Mouse (Mus musculus) thymus, postnatal 25 days (tissue): ENCODE measurements at regions not wholly inside any gene's neighbourhood (a gene's known extent, or its start where the extent isn't known, plus 50 kb on each side); places are given as distances from the start of the nearest gene placed in this dataset.

ENCODE experiments used
- DNase-seq: peaks from one replicate; pipeline ENCODE4 v3.0.0; 2022

DNA sequence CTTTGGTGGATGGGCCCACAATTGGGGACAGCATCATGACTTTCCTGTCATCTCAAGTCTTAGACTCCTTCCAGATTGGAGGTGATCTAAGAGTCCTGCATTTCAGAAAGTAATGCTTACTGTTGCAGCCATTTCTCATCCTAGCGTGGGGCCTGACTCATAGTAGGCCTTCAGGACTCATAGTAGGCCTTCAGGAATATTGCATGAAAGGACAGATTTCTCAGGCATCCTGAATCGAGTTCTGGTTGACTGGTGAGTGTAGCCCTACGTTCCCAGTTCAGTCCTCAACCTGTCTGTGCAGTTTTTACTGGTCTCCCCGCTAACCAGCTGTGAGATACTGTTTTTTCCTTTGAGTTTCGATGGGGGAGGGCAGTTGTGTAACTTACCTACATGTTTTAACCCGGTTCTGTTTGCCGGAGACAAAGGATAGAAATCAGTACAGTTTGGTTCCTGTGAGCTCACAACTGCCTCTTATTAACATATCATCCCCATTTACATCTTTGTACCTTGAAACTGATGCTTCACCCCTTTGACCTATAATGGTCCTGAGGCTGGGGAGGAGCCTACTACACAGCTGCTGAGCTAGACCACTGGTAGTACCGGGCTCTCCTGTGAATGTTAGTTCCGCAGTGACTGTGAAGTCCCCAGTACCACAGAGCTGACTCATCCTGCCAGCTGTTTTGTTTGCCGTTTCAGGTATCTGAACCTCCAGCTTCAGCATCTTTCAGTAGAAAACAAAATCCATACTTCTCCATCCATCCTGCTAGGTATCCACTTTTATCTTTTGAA is 1222.2 kb upstream of the A1bg start:
- no peak for DNase-seq

- no peak for DNase-seq
Measured at GRCm38 (mm10) chr15:62139859-62140258, 1217.0 kb upstream of the A1bg start.

- DNase-seq: no peak
Measured at GRCm38 (mm10) chr15:62139192-62139591, 1216.4 kb upstream of the A1bg start.

GRCm38 (mm10) chr15:62138701-62139100 is 1215.9 kb upstream of the A1bg start:
- no peak for DNase-seq

- DNase-seq: no peak
Measured at GRCm38 (mm10) chr15:62136932-62137594, 1214.3 kb upstream of the A1bg start.

DNA sequence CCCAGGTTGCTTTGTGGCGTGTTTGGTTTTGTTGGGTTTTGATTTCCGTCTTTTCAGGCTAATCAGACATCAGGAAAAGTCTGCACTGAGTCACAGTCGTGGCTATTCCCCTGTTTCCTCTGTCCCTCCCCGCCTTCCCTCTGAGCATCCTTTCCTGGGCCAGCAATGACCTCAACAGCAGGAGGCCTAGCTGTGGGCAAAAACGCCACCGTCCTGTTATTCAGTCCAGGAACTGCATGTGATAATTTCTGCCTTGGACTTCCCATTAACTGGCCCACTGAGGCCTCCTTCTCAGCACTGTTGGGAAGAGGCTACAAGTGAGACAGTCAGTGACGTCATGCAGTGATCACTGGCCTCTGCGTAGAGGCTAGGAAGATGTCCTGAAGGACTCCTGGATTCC is 1212.0 kb upstream of the A1bg start:
- no peak for DNase-seq

GRCm38 (mm10) chr15:62134308-62134707 is 1211.5 kb upstream of the A1bg start:
- DNase-seq: no peak

- no peak for DNase-seq
Measured at GRCm38 (mm10) chr15:62132895-62133294, 1210.1 kb upstream of the A1bg start.

DNA sequence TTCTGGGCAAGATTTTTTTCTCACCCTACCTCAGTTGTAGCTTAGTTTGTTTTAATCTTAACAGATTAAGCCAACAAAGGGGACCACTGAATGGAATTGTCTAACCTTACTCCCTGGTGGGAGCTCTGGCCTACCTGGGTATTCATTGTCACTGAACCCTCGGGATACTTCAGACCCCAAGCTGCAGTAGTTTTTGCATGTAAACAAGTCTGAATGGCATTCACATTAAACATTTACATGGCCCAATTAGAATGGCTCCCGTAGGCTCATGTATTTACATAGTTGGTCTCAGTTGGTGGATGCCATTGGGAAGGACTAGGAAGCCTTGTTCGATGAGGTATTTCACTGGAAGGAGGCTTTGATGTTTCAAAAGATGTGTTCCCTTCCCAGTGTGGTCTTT is 1208.9 kb upstream of the A1bg start:
- DNase-seq: no peak

DNA sequence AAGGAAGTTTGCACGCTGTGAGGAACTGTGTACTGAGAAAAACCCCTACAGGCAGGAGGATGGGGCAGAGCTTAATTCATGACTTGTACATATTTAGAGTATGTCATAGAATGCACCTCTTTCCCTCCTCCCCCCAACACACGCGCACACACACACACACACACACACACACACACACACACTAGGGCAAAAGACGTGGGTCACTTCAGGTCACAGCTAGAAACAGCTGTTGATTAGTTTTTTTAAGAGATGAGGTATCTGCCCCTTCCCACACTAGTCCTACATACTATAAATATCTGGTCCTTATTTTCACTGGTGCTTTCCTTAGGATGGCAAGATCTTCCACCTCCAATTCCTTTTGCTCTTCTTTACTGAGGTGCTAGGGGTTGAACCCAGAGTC is 1207.7 kb upstream of the A1bg start:
- no peak for DNase-seq

GRCm38 (mm10) chr15:62128546-62129212 is 1205.9 kb upstream of the A1bg start:
- DNase-seq: no peak

DNA sequence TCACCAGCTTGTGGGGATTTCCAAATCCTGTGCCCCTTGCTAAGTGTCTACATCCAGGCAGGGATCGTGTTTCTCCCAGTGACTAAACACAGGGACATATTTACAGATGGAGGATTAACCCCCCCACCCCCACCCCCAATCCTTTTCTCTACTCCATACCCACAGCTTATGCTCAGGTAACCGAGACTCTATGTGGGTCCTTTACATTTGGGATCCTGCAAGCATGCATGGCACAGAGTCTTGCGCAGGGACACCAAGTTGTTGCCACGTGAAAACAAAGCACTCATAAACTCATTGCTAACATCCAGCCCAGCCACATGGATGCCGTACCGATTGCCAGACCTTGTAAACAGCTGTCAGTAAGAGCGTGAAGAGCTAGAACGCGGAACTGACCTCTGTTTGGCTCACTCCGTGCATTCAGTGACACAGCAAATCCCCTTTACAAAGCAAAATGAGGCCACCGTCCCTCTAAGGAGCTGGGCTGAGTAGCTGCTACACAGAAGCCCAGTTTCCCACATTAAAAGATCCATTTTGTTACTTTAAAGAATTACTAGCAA is 1204.9 kb upstream of the A1bg start:
- DNase-seq: no peak

- no peak for DNase-seq
Measured at GRCm38 (mm10) chr15:62125718-62126117, 1202.9 kb upstream of the A1bg start.

GRCm38 (mm10) chr15:62123756-62124155 is 1200.9 kb upstream of the A1bg start:
- no peak for DNase-seq

DNA sequence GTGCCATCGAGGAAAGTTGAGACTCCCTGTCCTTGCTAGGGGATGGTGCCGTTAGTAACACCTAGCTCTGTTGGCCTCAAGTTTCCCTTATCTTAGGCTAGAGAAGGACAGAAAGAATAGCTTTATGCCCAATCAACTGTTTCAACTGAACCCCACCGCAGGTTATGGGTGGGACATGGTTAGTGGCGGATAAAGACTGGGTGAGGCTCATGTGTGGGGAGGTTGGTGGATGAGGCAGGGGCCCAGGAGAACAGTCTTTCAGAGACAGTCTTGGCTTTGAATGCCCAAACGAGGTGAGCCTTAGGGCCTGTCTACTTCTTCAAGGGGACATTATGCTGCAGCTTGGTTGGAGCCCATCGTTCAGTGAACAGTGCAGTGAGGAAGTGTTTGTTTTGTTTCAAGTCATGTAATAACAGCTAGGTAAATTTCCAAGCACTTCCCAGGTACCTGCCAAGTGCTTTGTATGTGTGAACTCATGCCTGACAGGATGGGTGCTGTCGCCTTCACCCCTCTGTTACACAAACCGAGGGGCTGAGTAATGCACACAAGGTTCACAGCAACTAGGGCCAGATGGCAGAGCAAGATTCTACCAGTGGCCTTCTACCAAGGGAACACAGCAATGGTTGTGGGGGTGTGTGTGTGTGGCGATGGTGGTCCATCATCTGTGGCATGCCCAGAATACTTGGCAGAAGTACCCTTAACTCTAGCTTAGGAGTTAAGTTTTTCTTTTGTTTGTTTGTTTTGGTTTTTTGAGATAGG is 1199.6 kb upstream of the A1bg start:
- DNase-seq: no peak

- no peak for DNase-seq
Measured at GRCm38 (mm10) chr15:62121696-62122095, 1198.9 kb upstream of the A1bg start.

GRCm38 (mm10) chr15:62120735-62121134 is 1197.9 kb upstream of the A1bg start:
- no peak for DNase-seq

DNA sequence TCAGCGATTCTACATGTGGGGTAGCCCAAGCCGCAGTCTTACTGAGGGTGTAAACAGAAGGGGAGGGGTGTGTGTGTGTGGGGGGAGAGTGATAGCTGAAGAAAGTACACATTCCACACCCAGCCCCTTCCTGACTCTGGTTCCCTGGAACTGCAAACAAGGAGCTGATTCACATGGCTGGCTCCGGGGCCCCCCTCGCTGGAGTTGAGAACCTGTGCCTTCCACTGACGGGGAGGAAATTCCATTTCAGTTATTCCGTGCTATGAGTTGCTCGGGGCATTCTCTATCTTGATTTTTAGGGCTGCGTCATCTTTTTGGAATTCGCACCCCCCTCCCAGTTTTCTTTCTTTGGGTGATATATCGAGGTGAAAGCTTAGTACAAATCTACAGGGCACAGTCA is 1196.2 kb upstream of the A1bg start:
- DNase-seq: no peak

- no peak for DNase-seq
Measured at GRCm38 (mm10) chr15:62116184-62116583, 1193.4 kb upstream of the A1bg start.

DNA sequence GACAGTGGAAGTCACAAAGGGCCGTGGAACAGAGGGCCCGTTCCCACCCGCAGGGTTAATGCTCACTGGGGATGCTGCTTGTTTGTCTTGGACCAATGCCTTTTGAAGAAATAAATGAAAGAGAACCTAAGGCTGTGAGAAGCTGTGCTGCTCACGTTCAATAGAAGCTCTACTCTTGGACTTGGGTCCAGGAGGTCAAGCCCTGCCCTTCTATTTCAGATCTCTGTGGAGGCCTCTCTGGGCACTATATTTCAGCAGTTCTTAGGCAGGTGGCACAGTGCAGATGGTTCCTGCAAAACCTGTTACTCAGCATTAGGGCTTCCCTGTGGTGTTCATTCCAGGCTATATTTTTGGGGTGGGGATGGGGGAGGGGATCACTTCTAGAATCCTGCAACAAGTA is 1192.0 kb upstream of the A1bg start:
- DNase-seq: no peak

DNA sequence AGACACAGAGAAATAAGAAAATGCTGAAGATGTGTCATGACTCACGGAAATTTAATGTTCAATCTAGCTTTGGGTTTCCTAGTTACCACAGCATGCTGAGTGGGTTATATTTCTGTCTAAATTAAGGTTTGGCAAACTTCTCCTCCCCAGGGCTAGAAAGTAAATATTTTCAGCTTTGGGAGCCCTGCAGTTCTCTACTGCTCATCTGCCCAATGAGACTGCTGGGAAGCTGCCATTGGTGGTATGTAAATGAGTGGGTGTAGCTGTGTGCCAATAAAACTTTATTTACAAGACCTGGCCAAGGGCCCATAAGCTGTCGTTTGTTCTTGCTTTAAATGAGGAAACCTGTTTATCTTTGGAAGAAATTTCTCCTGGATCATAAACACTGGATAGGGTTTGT is 1189.3 kb upstream of the A1bg start:
- DNase-seq: no peak

GRCm38 (mm10) chr15:62107976-62108375 is 1185.2 kb upstream of the A1bg start:
- DNase-seq: no peak

DNA sequence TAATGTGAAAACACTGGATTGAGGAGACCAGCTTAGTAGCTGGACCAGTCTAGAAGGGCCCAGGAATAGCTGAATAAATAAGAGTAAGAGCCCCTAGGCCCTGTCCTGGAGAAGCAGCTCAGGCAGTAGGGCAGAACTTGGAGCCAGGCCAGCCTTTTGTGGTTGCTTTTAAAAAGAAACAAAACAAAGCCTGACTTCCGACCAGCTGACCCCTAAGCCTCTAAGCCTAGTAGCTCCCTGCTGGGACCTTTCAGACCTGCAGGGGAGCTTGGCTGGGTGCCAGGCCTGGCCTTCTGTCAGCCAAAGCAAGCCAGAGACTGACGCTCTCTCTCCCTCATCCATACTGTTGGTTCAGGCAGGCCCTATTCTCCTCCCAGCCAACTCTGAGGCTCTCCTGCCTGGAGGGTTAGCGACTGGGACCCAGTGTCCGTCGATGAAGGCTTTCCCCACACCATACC is 1183.7 kb upstream of the A1bg start:
- DNase-seq: no peak
